Mouse (Mus musculus) common myeloid progenitor, adult 5-6 weeks (primary cell): ENCODE measurements around the gene Rarres2. TPM values are rescaled to one million over a fixed set of nuclear protein-coding genes. Genes with fewer than 3 reads are reported as not detected.

Experiments
- ATAC-seq: replicated peaks from 2 replicates; pipeline ENCODE4 v1.8.0; 2016; ENCODE audit warnings: low read depth, mild to moderate bottlenecking, moderate TSS enrichment, inconsistent platforms; ENCODE audit not compliant: poor library complexity, severe bottlenecking
- total RNA-seq: library from RNA; stranded (forward); fragments of 200-1000, 187-1606 nt; gene quantifications from 2 replicates; pipeline ENCODE4 v1.2.3, GENCODE M21; 2017

The Rarres2 gene
- total RNA-seq, 1 experiment from 2014 or later, result not detected

DNA sequence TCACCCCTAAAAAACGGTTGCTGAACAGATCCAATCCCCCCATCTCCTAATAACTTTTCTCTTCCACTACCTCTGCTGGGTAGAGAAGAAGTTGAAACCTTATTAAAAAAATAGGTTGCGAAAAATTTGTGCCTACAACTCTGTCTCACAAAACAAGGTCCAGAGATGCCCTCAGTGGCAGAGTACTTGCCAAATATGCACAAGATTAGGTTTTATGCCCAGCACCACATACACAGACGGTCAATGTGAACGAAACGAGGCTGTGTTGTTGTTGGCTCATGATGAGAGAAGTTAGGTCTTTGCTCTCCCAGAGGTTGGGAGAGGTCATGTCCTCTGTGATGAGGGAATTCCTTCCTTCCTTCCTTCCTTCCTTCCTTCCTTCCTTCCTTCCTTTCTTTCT is 27.3 kb downstream of the Rarres2 start:
- ATAC-seq, result no peak

DNA sequence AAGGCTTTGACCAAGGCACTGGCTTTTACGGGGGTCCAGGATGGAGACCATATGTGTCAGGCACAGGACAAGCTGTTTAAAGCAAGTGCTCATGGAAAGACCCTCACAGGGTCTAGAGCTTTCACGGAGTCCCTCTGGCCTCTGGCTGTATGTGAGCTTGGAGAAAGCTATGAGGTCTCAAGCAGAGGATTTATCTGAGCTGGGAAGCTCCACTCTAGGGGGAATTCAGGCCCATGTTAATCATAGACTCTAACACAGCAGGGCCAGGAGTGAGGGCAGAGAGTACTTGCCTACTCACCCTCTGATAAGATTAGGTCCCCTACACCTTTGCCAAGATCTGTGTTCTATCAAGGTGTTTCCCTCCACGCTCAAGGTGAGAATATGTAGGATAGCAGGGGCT is 30.0 kb downstream of the Rarres2 start:
- no peak for ATAC-seq

DNA sequence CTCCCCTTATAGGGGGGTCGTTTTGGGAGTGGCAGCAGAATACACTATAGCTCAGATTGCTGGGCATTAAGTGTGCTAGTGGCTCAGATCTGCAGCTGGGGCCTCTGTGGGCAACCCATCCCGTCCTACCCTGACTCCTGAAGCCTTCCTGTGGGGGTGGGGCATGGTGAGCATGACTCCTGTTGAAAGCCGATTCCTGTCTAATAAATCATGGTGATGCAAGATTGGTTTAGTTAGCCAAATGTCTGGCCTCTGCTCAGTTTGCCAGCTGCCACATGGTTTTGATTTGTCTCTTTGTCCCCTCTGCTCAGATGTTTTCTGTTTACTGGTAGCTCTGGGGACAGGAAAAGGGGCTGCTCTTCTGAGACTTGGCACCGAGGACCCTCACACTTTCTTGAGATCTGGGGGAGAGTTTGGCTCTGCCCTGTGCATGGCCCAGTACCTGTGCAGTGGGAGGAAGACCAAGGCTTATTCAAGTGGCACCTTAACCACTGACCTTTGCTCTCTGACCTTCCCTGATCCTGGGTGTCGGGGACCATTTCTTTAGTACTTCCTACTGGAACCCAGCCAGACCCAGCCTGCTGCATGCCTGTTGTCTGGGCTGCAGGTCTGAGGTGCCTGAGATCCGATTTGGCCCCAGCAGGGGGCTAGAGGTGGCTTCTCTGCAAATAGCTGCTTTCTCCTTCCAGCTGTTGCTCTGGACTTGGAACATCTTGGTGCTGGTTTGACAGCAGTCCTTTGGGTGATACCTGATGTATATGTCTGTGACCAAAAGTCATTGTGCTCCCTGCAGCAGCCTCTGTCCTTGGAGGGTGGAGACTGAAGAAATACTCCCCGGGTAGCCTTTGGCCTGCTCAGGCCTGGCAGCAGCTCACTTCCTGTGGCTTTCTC is 30.8 kb downstream of the Rarres2 start:
- peak; percentile 53 for ATAC-seq

DNA sequence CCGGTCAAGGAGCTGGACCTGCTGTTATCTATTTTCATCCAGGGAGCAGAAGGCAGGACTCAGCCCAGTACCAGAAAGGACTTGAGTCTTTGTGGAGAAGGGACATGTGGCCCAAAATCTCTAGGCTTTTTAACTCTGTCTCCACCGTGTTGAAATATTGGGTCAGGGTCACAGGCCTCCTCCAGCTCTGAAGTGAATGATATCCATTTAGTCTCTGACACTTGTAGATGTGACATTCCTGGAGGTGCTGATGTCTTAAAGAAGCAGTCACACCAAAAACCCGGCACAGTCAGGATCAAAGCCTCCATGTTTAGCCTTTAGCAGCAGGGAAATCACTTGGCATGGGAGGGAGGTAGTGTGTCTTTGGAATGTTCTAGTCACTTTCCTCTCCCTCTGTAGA is 31.9 kb downstream of the Rarres2 start:
- no peak for ATAC-seq

DNA sequence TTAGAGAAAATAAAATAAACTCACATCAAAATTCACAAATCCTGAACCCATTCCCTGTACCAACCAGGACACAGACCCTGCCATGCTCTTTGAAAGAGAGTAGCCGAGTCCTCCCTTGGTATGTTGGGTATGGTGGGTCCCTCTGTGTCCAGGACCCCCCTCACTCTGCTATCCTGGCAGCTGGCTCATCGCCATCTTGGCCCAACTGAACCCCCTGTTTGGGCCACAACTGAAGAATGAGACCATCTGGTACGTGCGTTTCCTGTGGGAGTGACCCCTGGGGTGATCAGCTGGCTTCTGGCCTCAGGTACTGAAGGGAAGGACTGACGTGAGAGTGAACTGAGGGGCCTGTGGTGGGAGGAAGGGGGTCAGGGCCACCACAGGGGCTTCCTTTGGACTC is 32.7 kb downstream of the Rarres2 start:
- ATAC-seq, result no peak

DNA sequence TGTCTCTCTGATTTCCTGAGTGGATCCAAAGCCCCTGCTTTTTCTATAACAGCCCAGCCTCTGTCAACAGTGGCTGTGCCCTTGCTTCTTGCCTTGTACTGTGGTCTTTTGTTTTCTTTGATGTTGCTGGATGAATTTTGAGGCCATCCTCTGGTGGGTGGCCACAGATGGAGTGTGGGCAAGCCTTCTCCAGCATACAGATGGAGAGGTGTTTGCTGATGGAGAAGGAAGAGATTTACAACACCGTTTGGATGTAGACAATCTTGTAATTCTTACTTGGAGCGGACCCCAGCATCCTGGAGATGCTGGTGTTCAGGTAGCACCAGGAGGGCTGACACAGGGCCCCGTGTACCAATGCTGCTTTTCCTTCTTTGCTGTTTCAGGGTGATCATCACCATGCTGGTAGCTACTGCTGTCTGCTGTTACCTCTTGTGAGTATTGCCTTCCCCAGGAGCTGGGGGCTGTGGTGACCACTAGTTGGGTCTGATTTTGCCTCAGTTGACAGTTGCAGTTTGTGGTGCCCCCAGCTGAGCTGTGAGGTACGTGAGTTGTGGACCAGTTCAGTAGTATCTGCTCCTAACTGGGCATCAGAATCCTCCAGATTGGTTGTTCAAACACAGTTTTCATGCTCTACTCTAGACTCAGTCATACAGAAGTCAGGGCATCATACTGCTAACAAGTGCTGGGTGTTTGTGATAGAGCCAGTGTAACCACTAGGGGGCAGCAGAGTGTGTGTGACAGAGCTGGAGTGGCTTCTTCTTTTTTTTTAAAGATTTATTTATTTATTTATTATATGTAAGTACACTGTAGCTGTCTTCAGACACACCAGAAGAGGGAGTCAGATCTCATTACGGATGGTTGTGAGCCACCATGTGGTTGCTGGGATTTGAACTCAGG is 33.5 kb downstream of the Rarres2 start:
- peak; percentile 67; the same call in 1 of the 2 replicates for ATAC-seq

DNA sequence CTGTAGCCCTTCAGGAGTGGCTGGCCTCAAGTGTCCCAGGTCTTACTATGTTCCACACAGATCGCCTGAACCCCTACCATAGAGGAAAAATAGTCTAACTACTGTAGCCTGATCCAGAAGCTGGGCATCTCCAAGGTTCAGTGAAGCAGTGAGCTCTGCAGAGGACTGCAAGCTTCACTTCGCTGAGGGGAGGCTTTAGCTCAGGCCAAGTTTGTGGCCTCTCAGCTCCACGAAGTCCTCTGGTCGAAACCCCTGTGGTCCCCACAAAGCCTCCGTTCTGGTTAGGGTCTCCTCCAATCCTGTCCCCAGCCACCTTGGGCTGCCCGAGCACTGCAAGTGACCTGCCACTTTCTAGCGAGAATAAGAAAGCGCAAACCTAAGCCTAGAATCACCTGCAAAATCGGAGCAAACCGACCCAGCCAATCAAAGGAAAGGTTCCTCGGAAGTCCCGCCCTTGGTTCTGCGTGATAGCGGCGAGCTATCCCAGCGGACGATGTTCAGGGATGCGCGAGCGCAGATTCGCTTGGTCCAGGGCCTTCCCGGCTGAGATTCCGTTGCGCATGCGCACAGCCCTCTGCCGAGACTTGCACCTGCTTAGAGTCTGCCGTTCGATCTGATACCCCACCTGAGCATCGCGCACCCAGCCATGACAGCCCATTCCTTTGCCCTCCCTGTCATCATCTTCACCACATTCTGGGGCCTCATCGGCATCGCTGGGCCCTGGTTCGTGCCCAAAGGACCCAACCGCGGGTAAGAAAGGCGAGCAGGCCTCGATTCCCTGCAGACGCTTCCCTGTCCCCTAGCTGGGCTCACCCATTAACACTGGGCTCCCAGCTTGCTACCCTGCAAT is 35.3 kb downstream of the Rarres2 start, which contains the start of gene Atp6v0e2:
Gene Atp6v0e2, plus strand, starts transcription at position 511 of the 850 bp plus-strand sequence.
- ATAC-seq, result no peak

DNA sequence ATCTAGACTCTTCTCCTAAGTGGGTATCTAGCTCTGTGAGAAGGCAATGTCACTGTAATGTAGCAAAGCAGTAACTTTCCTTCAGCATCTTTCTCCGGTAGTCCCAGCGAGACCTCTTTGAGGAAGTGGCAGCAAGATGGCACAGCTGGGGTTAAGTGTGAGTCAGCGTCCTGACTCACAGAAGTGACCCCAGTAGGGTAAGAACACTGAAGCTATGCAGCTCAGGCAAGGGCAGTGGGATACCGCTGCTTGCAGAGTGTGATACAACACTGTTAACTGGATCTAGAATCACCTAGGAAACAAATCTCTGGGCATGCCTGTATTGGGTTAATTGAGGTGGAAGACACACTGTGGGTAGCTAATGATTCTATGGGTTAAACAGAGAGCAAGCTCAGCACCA is 36.5 kb downstream of the Rarres2 start:
- peak; percentile 69 for ATAC-seq

DNA sequence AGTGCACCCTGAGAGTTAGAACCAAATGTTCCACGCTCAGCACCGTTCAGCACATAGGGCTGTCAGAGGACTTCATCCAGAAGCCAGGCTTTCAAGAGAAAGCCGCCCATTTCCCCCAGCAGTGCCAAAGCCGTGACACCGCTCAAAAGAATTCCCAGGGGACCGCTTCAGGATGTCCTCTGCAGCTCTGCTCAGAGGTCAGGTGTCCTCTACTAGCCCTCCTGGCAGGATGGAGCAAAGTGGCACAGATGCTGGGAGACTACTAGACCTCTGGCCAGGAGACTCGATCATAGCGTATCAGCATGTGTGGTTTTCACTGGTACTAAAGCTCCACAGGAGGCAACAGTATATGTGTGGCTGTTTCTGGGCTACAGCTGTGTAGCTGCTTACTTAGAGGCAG is 37.7 kb downstream of the Rarres2 start:
- ATAC-seq, result no peak

DNA sequence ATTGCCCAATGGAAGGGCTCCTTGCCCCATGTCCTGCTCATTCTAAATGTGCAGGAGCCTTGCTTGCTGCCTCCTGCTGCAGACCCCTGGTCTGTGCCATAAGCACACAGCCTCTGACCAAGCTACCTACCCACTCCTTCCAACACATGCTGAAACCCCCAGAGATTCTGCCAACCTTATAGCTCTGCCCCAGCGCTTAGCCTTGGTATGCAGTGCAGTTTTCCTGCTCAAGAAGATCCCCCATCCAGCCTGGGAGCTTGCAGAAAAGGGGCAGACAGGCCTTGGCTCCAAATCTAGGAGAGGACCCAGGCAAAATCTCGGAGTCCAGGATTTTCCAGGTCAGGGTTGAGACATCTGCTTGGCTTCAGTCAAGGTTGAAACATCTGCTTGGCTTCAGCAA is 39.1 kb downstream of the Rarres2 start:
- ATAC-seq, result no peak

DNA sequence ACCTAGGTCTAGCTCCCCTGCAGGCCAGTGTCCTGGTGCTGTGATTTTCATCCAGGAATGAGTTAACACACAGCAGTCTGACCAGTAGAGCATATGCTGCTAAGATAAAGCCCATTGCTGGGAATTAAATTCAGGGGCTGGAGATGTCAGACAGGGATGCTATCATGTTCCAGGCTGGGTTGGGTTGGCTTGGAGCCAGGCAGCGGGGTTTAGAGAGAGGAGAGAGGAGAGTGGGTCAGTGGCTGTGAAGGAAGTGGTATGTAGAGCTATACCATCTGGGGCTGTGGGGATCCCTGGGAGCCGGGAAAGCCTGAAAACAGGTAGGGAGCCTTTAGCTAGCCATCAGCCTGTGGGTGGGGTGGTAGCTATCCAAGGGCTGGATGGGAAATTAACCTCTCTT is 41.7 kb downstream of the Rarres2 start:
- ATAC-seq, result no peak

DNA sequence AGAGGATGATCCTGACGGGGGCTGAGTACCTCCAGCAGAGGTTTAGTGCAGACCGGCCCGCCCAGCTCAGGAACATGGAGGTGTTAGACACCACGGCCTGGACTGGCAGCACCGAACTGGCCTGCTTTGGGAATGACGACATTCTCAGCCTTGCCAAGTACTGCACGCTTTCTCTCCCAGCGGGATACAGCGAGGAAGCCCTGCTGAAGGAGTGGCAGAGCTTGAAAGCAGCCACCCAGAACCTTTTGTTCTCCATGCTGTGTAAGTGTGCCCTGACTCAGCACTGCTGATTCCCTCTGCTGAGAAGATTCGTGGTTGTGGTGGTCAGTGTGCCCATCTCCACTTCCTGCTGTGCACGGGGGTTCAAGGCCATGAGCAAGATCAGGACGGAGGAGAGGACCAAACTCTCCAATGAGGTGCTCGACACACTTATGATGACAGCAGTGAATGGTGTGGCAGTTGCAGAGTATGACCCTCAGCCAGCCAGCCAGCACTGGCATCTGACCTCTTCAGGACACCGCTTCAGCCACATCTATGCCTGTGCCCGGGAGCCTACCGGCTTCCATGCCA is 42.6 kb downstream of the Rarres2 start:
- 0 out of 2 replicates have a peak, but pooled peaks have one; percentile 29 for ATAC-seq

DNA sequence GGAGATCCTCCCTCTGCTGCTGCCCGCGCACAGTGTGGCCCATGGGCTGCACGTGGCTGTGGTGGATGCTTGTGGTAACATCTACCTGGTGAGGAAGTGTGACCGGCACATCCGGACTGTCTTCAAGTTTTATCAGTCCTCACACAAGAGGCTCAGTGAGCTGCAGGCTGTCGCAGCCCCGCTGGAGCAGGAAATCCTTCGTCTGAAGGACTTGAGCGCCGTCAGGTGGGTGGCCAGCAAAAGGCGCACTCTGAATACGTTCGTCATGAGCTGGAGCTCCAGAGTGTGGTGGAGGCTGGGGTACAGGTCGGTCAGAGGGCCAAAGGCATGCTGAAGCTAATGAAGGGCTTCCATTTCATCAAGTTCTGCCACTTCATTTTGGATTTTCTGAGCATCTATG is 43.3 kb downstream of the Rarres2 start:
- peak; percentile 38; the same call in 1 of the 2 replicates for ATAC-seq

DNA sequence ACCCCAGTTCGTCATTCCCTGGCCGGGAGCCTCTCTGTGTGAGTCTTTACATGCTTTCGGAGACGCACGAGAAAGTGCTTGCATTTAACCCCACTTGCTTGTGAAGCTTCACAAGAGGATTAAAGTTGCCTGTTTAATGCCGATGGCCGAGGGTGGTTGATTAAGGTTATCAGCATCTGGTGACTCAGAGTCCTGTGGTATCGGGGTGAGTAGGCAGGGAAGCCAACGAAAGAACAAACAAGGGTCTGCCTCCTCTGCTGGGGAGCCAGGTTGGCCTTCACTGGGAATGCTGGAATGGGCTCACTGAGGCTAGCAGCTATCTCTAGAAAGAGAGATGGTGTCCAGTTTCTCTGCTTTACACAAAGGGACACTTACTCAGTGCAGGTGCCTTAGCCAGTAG is 44.7 kb downstream of the Rarres2 start:
- no peak for ATAC-seq

DNA sequence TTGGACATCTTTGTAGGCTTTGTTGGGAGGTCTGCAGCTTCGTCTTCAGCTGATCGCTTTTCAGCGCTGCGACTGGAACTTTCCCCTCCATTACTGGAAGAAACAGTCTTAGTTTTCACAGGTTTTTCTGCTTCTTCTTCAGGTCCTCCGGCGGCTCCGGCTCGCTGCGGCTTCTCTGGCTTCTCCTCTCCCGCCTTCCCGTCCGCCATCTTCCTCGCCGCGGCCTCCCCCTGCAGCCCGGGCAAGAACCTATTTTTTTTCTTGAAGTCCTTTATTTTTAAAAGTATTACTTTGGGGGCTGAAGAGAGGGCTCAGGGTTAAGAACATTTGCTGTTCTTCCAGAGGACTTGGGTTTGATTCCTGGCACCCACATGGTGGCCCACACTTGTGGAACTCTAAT is 47.7 kb downstream of the Rarres2 start:
- ATAC-seq, result peak; percentile 85

Other genes starting within 250 kb of the Rarres2 start
- gene Krba1, start 177.2 kb downstream of the Rarres2 start, total RNA-seq, result 4.8 and 6.6 TPM in 2 replicates
- gene Zfp467, start 127.0 kb downstream of the Rarres2 start, total RNA-seq, result 1.8 and 2.8 TPM in 2 replicates
- not detected in 2 replicates for gene Sspo, start 124.6 kb downstream of the Rarres2 start, total RNA-seq
- 2.1 TPM in 1 of 2 replicates, not detected in the other for gene Atp6v0e2, start 35.2 kb downstream of the Rarres2 start, total RNA-seq
- 4.9 and 5.6 TPM in 2 replicates for gene Lrrc61, start 18.0 kb downstream of the Rarres2 start, total RNA-seq
- not detected in 2 replicates for gene Gm45021, start 16.8 kb upstream of the Rarres2 start, total RNA-seq
- 19.7 and 23.1 TPM in 2 replicates for gene Repin1, start 21.1 kb upstream of the Rarres2 start, total RNA-seq
- not detected in 2 replicates for gene Gm44965, start 21.2 kb upstream of the Rarres2 start, total RNA-seq
- gene Zfp775, start 29.3 kb upstream of the Rarres2 start, total RNA-seq, result 2.1 and 3.3 TPM in 2 replicates
- 1.6 and 2.2 TPM in 2 replicates for gene AI854703, start 54.0 kb upstream of the Rarres2 start, total RNA-seq
- 3.7 TPM in 2 replicates for gene Gimap8, start 74.4 kb upstream of the Rarres2 start, total RNA-seq
- 50.8 and 59.3 TPM in 2 replicates for gene Gimap9, start 103.3 kb upstream of the Rarres2 start, total RNA-seq
- gene Gimap4, start 111.8 kb upstream of the Rarres2 start, total RNA-seq, result 1.8 and 7.3 TPM in 2 replicates
- 81.8 and 82.1 TPM in 2 replicates for gene Gimap6, start 135.4 kb upstream of the Rarres2 start, total RNA-seq
- 35.9 and 66.8 TPM in 2 replicates for gene Gm28053, start 145.8 kb upstream of the Rarres2 start, total RNA-seq
- gene Gimap7, start 145.8 kb upstream of the Rarres2 start, total RNA-seq, result 3.4 and 4.9 TPM in 2 replicates
- 38.7 and 51.3 TPM in 2 replicates for gene Gimap1, start 166.3 kb upstream of the Rarres2 start, total RNA-seq
- gene Gimap5, start 173.4 kb upstream of the Rarres2 start, total RNA-seq, result 6.6 and 7.3 TPM in 2 replicates
- gene Gimap3, start 198.1 kb upstream of the Rarres2 start, total RNA-seq, result 0.34 and 0.69 TPM in 2 replicates